Mouse (Mus musculus) mature B cell (primary cell): Measurements from ENCODE around the gene Cfap54.

Experiments used
- in situ Hi-C: fragments of 300-500 bp; cut with MboI; formaldehyde crosslinking; loops from 2 replicates; pipeline ENCODE4 v1.14.3; 2019

The Cfap54 gene

DNA sequence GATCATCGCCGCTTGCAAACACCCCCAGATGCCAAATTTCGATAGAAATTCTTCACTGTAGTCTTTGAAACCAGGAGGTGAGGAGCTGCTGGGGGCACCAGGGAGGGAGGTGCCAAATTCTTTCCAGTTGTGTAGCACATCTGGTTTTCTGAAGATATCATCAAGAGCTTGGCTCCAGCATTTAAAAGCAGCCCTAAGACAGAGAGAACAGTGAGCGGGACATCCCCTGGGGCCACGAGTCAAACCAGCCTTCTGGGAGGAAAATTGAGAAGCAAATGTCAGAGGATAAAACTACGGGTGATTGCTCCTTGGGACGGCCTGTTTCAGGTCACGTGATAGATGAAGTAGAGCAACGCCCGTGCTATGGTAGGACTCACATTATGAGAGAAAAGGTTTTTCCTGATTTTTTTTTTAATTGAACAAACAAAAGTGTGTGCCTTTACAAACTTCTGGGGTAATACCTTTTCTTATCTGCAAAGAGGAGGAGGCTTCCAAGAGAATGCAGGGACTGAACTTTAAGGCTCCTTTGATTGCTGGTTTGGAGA, 143.6 kb downstream of the Cfap54 start:
- in situ Hi-C loops: no loop called here

DNA sequence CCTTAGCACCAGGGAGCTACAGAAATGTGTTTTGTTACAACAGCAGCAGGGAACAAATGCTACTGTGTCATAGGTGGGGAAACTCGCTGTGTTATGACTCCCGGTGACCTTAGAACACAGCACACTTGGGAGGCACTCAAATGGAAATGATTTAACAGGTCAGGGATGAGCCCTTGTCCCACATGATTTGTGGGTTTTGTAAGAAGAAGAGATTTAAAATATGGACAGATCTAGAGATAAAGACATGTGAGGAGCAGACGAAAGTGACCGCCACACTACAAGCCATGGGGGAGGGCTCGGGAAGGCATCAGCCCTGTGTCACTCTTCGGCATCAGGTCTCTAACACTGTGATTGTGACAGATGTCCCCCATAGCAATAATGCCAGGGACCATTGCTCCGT, 144.3 kb downstream of the Cfap54 start:
- in situ Hi-C loops: no loop called here

DNA sequence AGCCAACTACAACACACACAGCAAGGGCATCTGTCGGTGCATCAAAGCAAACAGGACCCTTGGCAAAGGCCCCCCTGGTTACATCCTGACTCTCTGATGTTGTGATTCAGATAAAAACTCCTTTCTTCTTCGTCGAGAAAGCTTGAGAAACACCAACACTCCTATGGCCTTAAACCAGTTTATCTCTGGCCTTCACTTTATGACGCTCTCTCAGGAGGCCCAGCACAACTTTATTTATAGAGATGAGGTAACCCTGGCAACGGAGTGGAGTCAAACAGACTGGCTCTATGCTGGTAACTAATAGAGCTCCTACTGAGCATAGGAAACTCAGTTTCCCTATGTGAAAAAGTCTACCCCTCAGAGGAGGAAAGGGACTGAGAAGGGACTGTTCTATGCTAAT, 146.9 kb downstream of the Cfap54 start:
- in situ Hi-C loops: no loop called here

DNA sequence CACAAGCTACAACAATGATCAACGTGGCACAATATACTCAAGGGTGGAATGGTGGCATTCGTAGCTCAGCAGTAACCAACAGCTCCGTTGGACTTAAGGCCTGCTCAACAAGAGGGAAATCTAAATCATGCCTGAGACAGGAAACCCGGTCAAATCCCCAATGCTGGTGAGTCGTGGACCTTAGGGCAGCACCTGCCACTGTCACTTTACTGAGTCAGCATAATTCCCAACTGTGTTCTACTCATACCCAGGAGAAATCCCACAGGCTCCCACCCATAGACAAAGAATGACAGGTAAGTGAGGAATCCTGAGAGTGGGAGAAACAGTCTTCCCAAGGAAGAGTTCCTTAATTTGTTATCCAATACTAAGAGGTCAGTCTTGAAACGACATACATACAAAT, 147.8 kb downstream of the Cfap54 start:
- in situ Hi-C loops: no loop called here

DNA sequence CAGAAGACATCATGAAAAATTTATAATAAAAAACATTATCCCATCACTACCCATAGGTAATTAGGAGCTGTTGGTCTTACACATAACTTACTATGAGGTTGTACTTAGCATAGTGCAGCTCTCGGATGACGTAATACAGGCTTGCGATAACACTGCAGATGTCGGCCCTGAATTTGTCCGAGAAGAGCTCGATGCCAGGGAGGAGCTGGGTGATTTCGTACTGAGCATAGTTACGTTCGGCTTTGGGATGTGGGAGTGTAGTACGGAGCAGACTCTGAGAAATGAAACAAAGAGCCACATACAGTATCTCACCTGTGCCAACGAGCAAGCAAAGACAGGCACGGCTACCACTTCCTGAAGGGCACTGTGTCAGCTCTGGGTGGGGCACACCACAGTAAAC, 149.0 kb downstream of the Cfap54 start:
- in situ Hi-C loops: no loop called here

DNA sequence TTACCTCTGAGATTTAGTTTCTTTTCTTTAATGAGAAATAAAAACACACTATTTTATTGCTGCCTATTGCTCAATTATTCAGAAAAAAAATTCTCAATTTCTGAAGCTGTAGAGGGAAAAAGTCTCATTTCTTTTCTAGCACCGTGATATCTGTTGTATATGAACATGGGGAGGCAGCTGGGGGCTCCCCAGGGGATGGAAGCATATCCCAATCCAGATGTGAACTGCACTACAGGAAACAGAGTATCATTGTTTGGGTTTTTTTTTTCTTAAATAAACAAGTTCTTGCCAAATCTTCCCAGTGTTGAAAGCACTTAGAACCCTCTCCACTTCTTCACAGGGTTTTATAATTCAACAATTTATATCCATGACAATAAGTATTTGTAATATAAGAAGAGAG, 151.4 kb downstream of the Cfap54 start:
- in situ Hi-C loops: no loop called here

DNA sequence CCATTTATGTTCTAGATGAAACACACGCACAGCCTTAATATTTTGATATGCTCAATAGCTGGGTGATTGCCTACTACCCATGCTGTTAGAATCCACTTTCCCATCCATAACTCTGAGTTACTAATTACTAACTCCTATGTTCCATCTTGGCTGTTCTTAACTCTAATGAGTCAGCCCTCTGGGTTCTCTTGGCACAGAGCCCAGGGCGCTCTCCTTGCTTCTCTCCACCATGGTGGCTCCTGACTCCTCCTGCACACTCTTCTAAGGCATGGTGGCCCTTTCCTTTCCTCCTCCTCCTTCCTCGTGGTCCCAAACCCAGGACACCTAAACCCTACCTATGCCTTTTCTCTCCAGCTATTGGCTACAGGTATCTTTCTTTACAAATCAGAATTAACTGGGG, 153.2 kb downstream of the Cfap54 start:
- in situ Hi-C loops: no loop called here

DNA sequence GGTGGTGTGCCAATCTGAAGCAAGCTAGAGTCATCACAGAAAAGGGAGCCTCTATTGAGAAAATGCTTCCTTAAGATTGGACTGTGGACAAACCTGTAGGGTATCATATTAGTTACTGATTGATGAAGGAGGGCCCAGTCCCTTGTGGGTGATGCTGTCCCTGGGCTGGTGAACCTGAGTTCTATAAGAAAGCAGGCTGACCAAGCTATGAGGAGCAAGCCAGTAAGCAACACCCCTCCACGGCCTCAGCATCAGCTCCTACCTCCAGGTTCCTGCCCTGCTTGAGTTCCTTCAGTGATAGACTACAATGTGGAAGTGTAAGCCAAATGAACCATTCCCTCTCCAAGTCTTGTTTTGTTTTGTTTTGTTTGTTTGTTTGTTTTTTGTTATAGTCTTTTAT, 162.9 kb downstream of the Cfap54 start:
- in situ Hi-C loops: no loop called here

DNA sequence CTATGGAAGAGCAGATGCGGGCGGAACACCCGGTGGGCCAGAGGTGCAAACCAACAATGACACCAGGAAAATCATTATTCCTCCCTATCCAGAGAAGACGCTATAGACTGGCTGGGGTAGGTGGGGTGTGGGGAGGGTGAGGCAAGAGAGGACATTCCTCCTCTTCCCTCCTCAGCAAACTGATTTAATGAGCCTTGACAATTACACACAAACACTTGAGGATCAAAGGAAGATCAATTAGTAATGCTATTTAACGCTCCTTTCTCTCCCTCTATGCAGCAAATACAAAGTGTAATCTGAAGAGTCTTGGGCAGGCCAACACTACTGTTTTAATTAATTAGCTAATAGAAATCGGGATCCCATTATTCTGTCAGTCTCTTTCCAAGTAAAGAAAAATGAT, 174.2 kb downstream of the Cfap54 start:
- in situ Hi-C loops: no loop called here

DNA sequence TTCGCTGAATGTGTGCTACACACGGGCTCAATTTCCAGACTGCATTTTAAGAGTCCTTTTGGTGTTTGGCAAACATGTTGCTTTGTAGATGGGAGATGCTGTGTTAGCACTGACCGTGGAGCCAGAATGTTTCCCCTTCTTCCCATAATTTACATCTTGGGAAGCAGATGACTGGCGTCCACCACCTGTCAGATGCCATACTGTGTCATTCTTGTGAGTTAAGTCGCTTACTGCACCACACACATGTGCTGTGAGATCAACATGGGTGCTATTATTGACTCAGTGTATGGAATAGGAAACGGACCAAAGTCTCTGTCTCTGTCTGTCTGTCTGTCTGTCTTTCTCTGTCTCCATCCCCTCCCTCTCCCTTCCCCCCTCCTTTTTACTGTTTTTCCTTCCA, 193.0 kb downstream of the Cfap54 start:
- in situ Hi-C loops: no loop called here

DNA sequence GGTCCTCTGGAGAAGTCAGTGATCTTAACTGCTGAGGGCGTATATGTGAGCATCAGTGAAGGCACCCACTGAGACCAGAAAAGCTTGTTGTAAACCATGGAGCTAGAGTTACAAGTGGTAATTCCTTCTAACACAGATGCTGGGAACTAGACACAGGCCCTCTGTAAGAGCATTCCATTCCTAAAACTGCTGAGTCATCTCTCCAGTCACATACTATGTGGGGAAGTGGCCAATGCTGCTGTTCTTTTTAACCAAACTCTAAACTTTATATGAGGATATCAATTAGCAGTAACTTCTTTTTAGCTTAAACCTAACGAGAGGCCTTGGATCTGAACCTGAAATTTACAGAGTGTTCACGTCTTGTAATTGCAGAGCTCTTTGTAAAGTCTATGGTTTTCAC, 203.4 kb downstream of the Cfap54 start:
- in situ Hi-C loops: no loop called here

DNA sequence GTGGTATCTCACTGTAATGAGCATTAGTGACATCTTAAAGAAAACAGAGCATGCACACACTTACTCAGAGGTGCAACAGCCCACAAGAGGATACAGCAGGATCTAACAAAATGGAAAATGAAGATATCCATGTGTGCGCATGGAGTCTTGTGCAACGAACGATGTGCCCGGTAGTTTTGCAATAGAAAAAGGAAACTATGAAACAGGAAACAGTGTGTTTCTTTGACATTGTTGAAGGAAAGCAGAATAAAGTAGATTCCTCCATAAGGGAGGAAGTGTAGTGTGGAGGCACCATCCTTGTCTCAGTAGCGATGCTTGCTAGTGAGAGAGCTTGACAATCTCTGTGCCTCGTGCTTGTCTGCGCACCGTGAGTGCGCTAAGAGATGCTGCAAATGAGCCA, 240.4 kb downstream of the Cfap54 start:
- in situ Hi-C loops: no loop called here

DNA sequence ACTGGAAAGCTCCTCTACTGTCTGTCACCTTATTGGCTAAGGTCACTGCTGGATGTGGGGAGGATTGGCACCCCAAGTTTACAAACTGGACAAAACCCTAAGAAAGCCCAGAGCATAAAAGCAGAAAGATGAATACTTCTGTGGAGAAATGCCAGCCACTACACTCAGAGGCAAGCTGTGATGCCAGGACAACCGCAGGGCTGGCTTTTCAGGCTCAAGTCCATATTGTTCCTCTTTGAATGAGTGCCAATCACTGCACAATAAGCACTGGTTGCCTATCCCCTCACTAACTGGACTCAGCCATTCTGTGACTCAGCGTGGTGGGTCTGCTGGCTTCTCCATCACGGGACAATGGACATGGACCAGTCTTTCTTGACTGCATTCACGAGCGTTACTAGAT, 243.8 kb downstream of the Cfap54 start:
- in situ Hi-C loops: no loop called here

DNA sequence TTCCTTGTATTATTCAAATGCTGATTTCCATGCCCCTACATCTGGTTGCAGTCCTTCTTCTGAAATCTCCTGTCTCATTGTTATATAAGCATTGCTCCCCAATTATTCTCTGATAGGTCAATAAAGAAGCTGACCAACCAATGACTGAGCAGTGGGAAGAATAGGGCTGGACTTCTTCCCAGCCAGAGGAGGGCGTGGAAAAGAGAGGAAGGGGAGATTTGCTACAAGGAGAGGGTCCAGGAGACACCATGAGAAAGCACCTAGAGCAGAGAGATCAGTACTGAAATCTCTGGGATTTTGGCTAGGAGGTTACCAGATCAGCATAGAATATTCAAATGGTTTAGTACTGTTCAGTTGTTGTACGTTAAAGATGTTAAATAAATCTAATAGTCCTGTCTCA, 244.4 kb downstream of the Cfap54 start:
- in situ Hi-C loops: no loop called here

DNA sequence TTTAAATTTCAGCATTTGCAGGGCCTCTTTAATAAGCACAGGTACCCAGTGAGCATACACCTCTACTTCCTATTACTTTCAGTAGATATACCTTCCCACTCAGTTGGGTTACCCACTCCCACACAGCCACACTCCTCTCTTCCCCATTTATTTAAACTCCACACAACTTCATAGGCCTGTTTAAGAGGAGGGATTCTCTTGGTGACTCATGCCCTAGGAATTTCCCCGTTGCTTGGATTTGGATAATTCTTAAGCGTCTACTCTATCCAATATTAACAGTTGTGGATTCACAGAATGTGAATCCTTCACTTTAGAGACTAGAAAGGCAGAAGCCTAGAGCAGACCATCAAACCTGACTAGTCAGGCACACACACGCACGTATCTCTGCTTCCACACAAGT, 259.9 kb downstream of the Cfap54 start:
- in situ Hi-C loops: no loop called here

DNA sequence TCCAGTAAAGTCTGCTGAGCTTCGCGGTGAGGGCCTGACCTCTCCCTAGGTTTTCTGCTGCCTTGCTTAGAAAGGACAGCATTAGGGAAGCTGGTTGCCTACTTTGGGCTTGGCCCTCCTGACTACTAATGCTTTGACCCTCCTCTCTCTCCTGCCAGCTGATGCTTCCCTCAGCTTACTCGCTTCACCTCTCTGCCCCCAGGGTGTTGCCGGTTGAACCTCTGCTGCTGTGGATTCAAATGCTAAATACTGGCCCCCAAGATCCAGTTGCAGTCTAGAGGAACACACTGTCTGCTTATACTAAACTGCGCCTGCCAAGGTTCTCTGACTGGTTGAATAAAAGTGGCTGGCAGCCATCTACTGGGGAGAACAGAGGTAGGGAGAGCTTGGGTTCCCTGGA, 263.2 kb downstream of the Cfap54 start:
- in situ Hi-C loops: no loop called here

DNA sequence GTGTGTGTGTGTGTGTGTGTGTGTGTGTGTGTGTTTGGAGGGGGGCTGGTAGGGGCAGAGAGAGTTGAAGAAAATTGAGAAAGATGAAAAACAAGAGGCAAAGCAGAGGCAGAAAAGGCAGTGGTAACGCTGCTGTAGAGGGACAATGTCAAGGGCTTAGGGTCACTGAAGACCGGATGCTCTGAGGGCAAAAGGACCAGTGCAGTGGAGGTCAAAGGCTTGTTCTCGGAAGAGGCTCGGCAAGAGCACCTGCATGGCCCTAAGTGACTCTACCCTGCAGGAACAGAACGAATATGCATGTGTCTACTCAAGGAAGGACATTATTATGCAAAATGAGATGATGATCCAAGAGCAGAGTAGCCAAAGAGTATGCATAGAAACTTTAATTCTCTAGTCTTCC, 264.5 kb downstream of the Cfap54 start:
- in situ Hi-C loops: no loop called here

DNA sequence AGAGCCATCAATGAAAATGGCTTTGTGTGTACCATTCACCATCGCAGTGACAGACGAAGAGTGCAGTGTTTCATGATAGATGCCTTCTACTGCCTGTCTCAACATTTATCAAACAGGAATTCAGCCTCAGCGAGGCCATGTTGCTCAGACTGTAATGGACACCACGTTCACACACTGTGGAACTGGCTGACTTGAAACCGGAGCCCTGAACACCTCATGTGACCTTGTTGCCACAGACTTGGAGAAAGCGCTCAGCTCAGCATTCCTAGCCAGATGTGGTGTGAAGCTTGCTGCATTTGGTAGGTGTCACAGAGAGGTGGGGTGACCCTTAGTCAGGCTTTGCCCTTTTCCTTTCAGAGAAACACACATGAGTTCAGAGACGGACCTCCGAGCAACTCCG, 270.5 kb downstream of the Cfap54 start:
- in situ Hi-C loops: no loop called here

DNA sequence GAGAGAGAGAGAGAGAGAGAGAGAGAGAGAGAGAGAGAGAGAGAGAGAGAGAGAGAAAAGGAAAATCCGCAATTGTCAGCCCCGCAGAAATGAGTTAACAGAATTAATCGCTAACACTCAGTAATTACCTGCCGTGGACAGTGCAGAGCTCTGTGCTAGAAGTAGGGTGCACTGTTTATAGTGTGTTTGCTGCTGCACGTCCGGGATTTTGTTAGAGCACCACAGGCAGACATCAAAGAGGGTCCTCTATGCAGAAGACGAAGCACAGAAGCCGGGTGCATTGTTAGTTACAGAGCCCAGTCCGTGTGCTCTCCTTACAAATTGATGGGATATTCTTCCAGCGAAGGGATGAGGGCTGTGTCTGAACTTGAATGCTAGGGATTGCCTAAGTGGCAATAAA, 289.5 kb downstream of the Cfap54 start:
- in situ Hi-C loops: no loop called here

DNA sequence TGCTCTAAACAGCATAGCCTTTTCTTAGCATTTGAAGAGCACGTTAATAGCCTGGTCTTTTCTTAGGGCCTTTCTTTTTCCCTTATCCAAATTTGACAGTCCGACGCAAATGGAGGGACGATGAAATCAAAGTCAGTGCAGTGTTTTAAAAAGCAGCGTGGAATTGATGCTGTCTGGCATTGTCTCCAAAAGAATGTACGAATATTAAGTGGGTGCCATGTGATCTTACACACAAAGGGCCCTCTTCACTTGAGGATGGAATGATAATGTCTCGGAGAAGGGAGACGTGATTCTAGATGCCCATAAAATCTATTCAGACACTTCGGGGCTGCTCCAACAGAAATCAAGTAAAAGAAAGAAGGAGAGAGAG, 289.9 kb downstream of the Cfap54 start:
- in situ Hi-C loops: no loop called here

DNA sequence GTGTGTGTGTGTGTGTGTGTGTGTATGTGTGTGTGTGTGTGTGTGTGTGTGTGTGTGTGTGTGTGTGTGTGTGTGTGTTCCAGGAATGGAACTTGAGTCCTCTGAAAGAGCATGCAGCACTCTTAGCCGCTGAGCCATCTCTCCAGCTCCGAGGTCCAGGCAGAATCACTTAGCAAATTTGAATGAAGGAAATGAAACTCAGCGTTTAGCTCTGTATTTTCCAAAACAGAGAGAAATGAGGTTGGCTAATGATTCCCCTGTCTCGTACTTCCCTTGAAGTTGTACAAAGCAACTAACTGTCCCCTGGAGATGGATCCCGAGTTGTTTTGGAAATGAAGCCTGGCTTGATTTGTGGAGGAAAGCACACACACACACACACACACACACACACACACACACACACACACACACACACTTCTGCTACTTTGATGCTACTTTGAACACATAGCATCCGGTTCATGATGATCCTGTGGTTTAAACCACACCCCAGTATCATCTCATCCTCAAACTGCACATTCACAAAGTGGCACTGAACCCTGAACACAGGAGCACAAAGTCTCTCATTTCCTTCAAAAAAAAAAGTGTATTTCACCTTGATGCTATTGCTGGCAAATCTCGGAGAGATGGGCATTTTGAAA, 290.4 kb downstream of the Cfap54 start:
- in situ Hi-C loops: no loop called here

DNA sequence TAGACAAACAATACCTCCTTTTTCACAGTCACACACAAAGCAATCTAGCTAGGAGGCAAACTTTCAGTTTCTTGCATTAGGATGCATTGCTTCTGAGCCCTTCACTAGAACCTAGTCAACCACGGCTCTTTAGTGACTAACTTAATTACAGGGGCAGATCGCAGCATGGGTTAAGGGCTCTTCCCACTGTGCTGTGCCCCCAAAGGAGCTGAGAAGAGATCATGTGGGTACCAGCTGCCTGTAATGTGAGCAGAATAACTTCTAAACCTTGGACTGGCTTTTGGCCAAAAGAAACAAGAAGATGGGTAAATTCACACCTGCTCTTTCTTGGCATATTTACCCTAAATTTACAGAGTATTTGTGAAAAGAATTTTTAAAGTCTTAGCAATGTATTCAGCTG, 291.2 kb downstream of the Cfap54 start:
- in situ Hi-C loops: no loop called here

DNA sequence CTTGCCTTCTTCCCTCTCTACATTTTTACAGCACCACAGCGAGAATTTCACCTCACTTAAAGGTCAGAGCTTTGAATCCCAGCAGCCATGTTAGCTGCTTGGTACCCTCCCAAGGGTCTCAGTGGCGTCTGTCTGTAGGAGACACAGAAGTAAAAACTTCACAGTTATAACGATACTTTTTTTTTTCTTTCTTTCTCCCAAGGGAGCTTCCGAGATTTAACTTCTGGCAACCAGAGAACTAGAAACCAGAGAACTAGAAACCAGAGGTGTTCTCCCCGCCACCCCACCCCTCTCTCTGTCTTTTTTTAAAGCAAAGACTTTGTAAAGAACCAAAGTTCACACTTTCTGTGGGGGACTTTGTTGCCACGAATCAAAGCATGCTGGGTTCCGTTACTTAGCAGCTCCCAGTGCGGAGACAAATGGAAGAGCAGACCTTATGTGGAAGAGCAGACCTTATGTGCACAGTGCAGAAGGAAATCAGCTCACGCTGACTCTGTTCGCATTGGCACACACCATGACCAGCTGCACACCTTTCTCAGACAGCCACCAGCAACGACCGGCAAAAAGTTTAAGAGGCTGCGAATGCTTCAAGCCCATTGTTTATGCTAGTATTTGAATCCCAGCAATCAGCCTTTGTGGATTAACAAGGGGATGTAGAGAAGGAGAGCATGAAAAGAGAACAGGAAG, 292.9 kb downstream of the Cfap54 start:
- in situ Hi-C loops: no loop called here

DNA sequence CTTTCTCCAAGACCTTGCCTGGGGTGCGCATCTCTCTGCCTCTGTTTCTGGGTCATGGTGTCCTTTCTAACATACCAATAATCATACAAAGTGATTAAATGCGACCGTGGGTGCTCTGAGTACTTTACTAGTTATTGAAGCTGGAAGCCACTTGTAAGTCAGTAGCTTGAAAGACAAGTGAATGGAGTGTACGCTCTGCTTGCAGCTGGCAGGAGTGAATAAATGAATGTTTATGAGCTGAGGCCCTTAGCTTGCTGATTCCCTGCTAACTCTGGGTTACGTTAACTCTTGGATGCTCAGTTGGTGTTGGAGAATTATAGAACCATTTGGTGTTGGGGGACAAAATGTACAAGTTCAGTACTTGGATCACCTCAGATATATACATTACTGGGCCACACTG, 298.7 kb downstream of the Cfap54 start:
- in situ Hi-C loops: no loop called here
